In genomic region chr6:29201341-29201740, GRCm38 (mm10) we compare ENCODE assay signal across 21 mouse cellular contexts. TPM values are rescaled to one million over a fixed set of nuclear protein-coding genes. Genes with fewer than 3 reads are reported as not detected.
A peak's percentile ranks its signal among the peaks of the same experiment; 100 is the strongest.
DNase-seq lines count a peak whose midpoint lies in the region; ATAC-seq lines count a peak whose summit lies in the region.
"Had no signal": no experiment of that assay in that cellular context is flagged by ENCODE, and none has a peak within 500 bp of the region (broad histone marks: within the 10 kb centered on the region; RNA-seq: fewer than 3 reads in every experiment).

No protein-coding gene starts in this region.

- no peaks in the 10 kb centered on the region for H3K9me3 ChIP-seq in heart, embryonic 10.5 days
- no peaks in the 10 kb centered on the region for H3K9me3 ChIP-seq in heart, embryonic 12.5 days (replicated peaks)
- H3K9me3 ChIP-seq in neural tube, embryonic 15.5 days (replicated peaks): no peaks in the 10 kb centered on the region
- H3K9me3 ChIP-seq in limb, embryonic 10.5 days (replicated peaks): no peaks in the 10 kb centered on the region
- H3K9me3 ChIP-seq: embryonic facial prominence, embryonic 10.5 days; forebrain, embryonic 15.5 days; G1E; heart, embryonic 13.5 days; hindbrain, embryonic 15.5 days had no signal

- peaks cover 20% of the 10 kb centered on the region for H3K4me1 ChIP-seq in heart, embryonic 10.5 days
- H3K4me1 ChIP-seq in heart, embryonic 12.5 days (replicated peaks): peaks cover 9% of the 10 kb centered on the region
- peaks cover 16% of the 10 kb centered on the region for H3K4me1 ChIP-seq in neural tube, embryonic 15.5 days
- peaks cover 9% of the 10 kb centered on the region for H3K4me1 ChIP-seq in limb, embryonic 10.5 days

- ATAC-seq in heart, embryonic 12.5 days (ENCODE audit: insufficient number of reproducible peaks, low FRiP score): no peak
- ATAC-seq in neural tube, embryonic 15.5 days (ENCODE audit: low FRiP score): no peak
- ATAC-seq: CD4-positive, CD25-positive, alpha-beta regulatory T cell, adult 4 months; forebrain, embryonic 15.5 days had no signal

- no peak overlapping the region for H3K9ac ChIP-seq in heart, embryonic 12.5 days
- no peak overlapping the region for H3K9ac ChIP-seq in neural tube, embryonic 15.5 days (replicated peaks)
- H3K9ac ChIP-seq: forebrain, embryonic 15.5 days; heart, embryonic 13.5 days; hindbrain, embryonic 15.5 days had no signal

- 95% methylated on average over 5 of the region's 5 CpGs for WGBS in heart, embryonic 10.5 days
- 88% methylated on average over 5 of the region's 5 CpGs for WGBS in heart, embryonic 12.5 days
- 95% methylated on average over 5 of the region's 5 CpGs for WGBS in neural tube, embryonic 15.5 days
- WGBS in limb, embryonic 10.5 days: 88% methylated on average over 5 of the region's 5 CpGs

- H3K27ac ChIP-seq in heart, embryonic 10.5 days: no peak overlapping the region
- no peak overlapping the region for H3K27ac ChIP-seq in heart, embryonic 12.5 days (ENCODE audit: poor library complexity, severe bottlenecking)
- no peak overlapping the region for H3K27ac ChIP-seq in neural tube, embryonic 15.5 days (replicated peaks)
- H3K27ac ChIP-seq in limb, embryonic 10.5 days: peak overlapping the region; percentile 51
- H3K27ac ChIP-seq: embryonic facial prominence, embryonic 10.5 days; forebrain, embryonic 15.5 days; heart, embryonic 13.5 days; hindbrain, embryonic 15.5 days had no signal

- H3K27me3 ChIP-seq in heart, embryonic 10.5 days (ENCODE audit: insufficient read depth, poor library complexity, severe bottlenecking): peaks cover 35% of the 10 kb centered on the region
- H3K27me3 ChIP-seq in heart, embryonic 12.5 days (replicated peaks): peaks cover 19% of the 10 kb centered on the region
- H3K27me3 ChIP-seq in neural tube, embryonic 15.5 days (replicated peaks): 0 out of 2 replicates have a peak, but pooled peaks cover 7% of the 10 kb centered on the region
- H3K27me3 ChIP-seq in limb, embryonic 10.5 days (ENCODE audit: low read depth, poor library complexity, severe bottlenecking): peaks cover 27% of the 10 kb centered on the region; the same call in 1 of the 2 replicates
- H3K27me3 ChIP-seq: forebrain, embryonic 15.5 days; hindbrain, embryonic 15.5 days had no signal

- H3K4me3 ChIP-seq in heart, embryonic 10.5 days: no peak overlapping the region
- no peak overlapping the region for H3K4me3 ChIP-seq in heart, embryonic 12.5 days
- no peak overlapping the region for H3K4me3 ChIP-seq in neural tube, embryonic 15.5 days (replicated peaks)
- H3K4me3 ChIP-seq in limb, embryonic 10.5 days: no peak overlapping the region
- H3K4me3 ChIP-seq: embryonic facial prominence, embryonic 10.5 days; forebrain, embryonic 15.5 days; heart, embryonic 13.5 days; hindbrain, embryonic 15.5 days had no signal

- H3K36me3 ChIP-seq in heart, embryonic 10.5 days: peaks cover 50% of the 10 kb centered on the region
- H3K36me3 ChIP-seq in heart, embryonic 12.5 days: peaks cover 44% of the 10 kb centered on the region
- peaks cover 43% of the 10 kb centered on the region for H3K36me3 ChIP-seq in neural tube, embryonic 15.5 days
- H3K36me3 ChIP-seq in limb, embryonic 10.5 days: peaks cover 55% of the 10 kb centered on the region

- no peak overlapping the region for H3K4me2 ChIP-seq in heart, embryonic 12.5 days
- H3K4me2 ChIP-seq in neural tube, embryonic 15.5 days: no peak overlapping the region
- H3K4me2 ChIP-seq: forebrain, embryonic 15.5 days; heart, embryonic 13.5 days; hindbrain, embryonic 15.5 days had no signal

- peak; percentile 4 for DNase-seq in cerebellum, adult 11-12 months
- no peak for DNase-seq in cerebellum, postnatal 4 days (ENCODE audit: low spot score in 2 of 2)
- DNase-seq in heart, embryonic 10.5 days (ENCODE audit: low spot score): peak; percentile 71
- DNase-seq in neural tube, embryonic 10.5 days (ENCODE audit: extremely low spot score, low spot score): peak; percentile 6
- peak; percentile 12 for DNase-seq in limb, embryonic 10.5 days (ENCODE audit: low spot score)
- DNase-seq: adrenal gland, adult 8-10 months; adrenal gland, postnatal 36 days; B cell, adult 2 months; cerebellum, adult 8-10 months; cerebellum, postnatal 36 days; gastrocnemius, postnatal 36 days; heart, adult 18-20 months; heart, postnatal 36 days had no signal

RNA-seq across cellular contexts. Expression of gene Impdh1, which starts 14.8 kb away (rescaled TPM):
- 50.7 and 54.0 TPM in 2 replicates for polyA plus RNA-seq in heart, embryonic 10.5 days (2016; fragmentation: Nextera tagmentation; extraction: Ambion mirVana)
- 39.5 and 40.8 TPM in 2 replicates for polyA plus RNA-seq in heart, embryonic 12.5 days (2016; fragmentation: Nextera tagmentation; extraction: Ambion mirVana)
- 84.1 and 84.2 TPM in 2 replicates for polyA plus RNA-seq in neural tube, embryonic 15.5 days (2015; fragmentation: Nextera tagmentation; extraction: Ambion mirVana)
- 56.7 and 66.9 TPM in 2 replicates for polyA plus RNA-seq in limb, embryonic 10.5 days (2016; fragmentation: Nextera tagmentation; extraction: Ambion mirVana)

RNA-seq across cellular contexts. Expression of gene Prrt4, which starts 22.0 kb away (rescaled TPM):
- polyA plus RNA-seq in heart, embryonic 10.5 days (2016; fragmentation: Nextera tagmentation; extraction: Ambion mirVana): 3.2 and 4.3 TPM in 2 replicates
- polyA plus RNA-seq in heart, embryonic 12.5 days (2016; fragmentation: Nextera tagmentation; extraction: Ambion mirVana): 3.0 and 3.1 TPM in 2 replicates
- 12.6 and 13.9 TPM in 2 replicates for polyA plus RNA-seq in neural tube, embryonic 15.5 days (2015; fragmentation: Nextera tagmentation; extraction: Ambion mirVana)
- 2.0 and 3.7 TPM in 2 replicates for polyA plus RNA-seq in limb, embryonic 10.5 days (2016; fragmentation: Nextera tagmentation; extraction: Ambion mirVana)
- polyA plus RNA-seq: G1E had no signal

RNA-seq across cellular contexts. Expression of gene Rbm28, which starts 36.5 kb away (rescaled TPM):
- polyA plus RNA-seq in heart, embryonic 10.5 days (2016; fragmentation: Nextera tagmentation; extraction: Ambion mirVana): 30.0 and 44.4 TPM in 2 replicates
- polyA plus RNA-seq in heart, embryonic 12.5 days (2016; fragmentation: Nextera tagmentation; extraction: Ambion mirVana): 32.4 and 35.6 TPM in 2 replicates
- 38.2 and 41.1 TPM in 2 replicates for polyA plus RNA-seq in neural tube, embryonic 15.5 days (2015; fragmentation: Nextera tagmentation; extraction: Ambion mirVana)
- polyA plus RNA-seq in limb, embryonic 10.5 days (2016; fragmentation: Nextera tagmentation; extraction: Ambion mirVana): 51.1 and 52.9 TPM in 2 replicates

Comparison
In these comparisons a context has a peak if more than half of its experiments do, and no peak if none do; other contexts are left out.
1. DNase-seq: peak in cerebellum, adult 11-12 months (single experiment), heart, embryonic 10.5 days (single experiment), neural tube, embryonic 10.5 days (single experiment) and limb, embryonic 10.5 days (single experiment); none in cerebellum, postnatal 4 days (0 of 2).